Mouse (Mus musculus) stomach, postnatal 0 days (tissue): ENCODE data around the gene Stk39.

Experiments
- CTCF ChIP-seq: IDR thresholded peaks from 2 replicates; pipeline ENCODE4 v1.5.1; 2016; ENCODE audit warnings: antibody characterized with exemption, low read depth, mild to moderate bottlenecking, moderate library complexity
- EP300 ChIP-seq: optimal IDR thresholded peaks from 2 replicates; pipeline ENCODE3; 2016; ENCODE audit warnings: antibody characterized with exemption

- no peak for TF ChIP-seq CTCF
- no peak for TF ChIP-seq EP300
Measured at GRCm38 (mm10) chr2:68437920-68438319, 34.1 kb downstream of the Stk39 start.
